Mouse (Mus musculus) ES-E14 (cell line): Measurements from ENCODE around the gene Slc16a10.

Source experiments
- CHD2 ChIP-seq: IDR thresholded peaks from 2 replicates; pipeline ENCODE4 v1.6.1; 2014; ENCODE audit warnings: mild to moderate bottlenecking, low read depth, low read length, inconsistent platforms
- HCFC1 ChIP-seq: IDR thresholded peaks from 2 replicates; pipeline ENCODE4 v1.6.1; 2012; ENCODE audit warnings: low read length, inconsistent platforms, borderline replicate concordance; ENCODE audit not compliant: insufficient read depth
- MAFK ChIP-seq: IDR thresholded peaks from 2 replicates; pipeline ENCODE4 v1.6.1; 2014; ENCODE audit warnings: mild to moderate bottlenecking, low read depth, low read length, inconsistent platforms; ENCODE audit not compliant: insufficient read depth
- ZNF384 ChIP-seq: IDR thresholded peaks from 2 replicates; pipeline ENCODE4 v1.6.1; 2012; ENCODE audit warnings: low read depth, low read length, inconsistent platforms

DNA sequence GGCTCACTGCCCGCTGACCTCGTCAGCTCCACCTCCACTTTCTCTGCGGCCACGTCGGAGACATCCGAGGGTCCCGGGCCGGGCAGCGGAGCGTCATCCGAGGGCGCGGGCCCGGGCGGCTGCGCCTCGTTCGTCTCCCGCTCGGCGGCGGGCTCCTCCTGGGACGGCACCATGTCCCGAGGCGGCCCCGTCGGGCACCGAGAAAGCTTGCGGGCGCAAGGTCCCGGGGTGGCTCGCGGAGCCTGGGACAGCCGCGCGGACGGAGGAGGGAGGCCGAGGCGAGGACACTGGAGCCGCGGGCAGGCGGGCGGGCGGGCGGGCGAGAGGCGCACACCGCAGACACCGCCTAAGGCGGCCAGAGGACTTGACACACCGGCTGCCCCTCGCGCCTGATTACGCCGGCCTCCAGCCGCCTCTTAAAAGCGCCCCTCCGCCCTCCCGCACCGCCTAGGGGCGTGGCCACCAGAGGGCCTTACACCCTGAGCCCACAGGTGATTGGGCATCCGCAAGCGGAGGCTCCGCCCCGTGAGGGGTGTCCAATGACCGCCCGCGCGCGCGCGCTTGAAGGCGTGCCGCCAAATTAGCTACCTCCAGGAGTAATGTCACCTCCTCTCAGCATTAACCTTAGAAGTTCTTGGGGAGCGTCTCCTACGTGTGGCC lies at the start of gene Slc16a10:
- TF ChIP-seq HCFC1 = no peak
- no peak for TF ChIP-seq CHD2
- no peak for TF ChIP-seq ZNF384
- TF ChIP-seq MAFK = no peak
